Mouse (Mus musculus) brown adipose tissue, adult 24 weeks (tissue): ENCODE measurements around the gene Pde1a. TPM values are rescaled to one million over a fixed set of nuclear protein-coding genes. Genes with fewer than 3 reads are reported as not detected.

Experiments
- H3K27ac ChIP-seq: fragments of 200-500 bp; replicated peaks from 2 replicates; pipeline ENCODE4 v1.5.1; 2012; ENCODE audit warnings: low read depth, mild to moderate bottlenecking, low read length
- H3K4me1 ChIP-seq: fragments of 200-500 bp; 2 replicates; pipeline ENCODE4 v1.6.1; 2012; ENCODE audit warnings: low read length, mixed read lengths; ENCODE audit not compliant: control insufficient read depth, insufficient read depth, insufficient read length
- H3K4me3 ChIP-seq: fragments of 200-500 bp; 2 replicates; pipeline ENCODE4 v1.5.1; 2012; ENCODE audit warnings: low read depth, mild to moderate bottlenecking, low read length, moderate library complexity; ENCODE audit not compliant: insufficient read depth
- polyA plus RNA-seq: library from polyadenylated mRNA; stranded (reverse); fragments of >200 nt; gene quantifications from 2 replicates; pipeline ENCODE4 v1.2.4, GENCODE M21; 2012; ENCODE audit not compliant: missing spikeins, insufficient read depth, insufficient read length

Gene Pde1a
- polyA plus RNA-seq, 1 experiment: 32.2 TPM

DNA sequence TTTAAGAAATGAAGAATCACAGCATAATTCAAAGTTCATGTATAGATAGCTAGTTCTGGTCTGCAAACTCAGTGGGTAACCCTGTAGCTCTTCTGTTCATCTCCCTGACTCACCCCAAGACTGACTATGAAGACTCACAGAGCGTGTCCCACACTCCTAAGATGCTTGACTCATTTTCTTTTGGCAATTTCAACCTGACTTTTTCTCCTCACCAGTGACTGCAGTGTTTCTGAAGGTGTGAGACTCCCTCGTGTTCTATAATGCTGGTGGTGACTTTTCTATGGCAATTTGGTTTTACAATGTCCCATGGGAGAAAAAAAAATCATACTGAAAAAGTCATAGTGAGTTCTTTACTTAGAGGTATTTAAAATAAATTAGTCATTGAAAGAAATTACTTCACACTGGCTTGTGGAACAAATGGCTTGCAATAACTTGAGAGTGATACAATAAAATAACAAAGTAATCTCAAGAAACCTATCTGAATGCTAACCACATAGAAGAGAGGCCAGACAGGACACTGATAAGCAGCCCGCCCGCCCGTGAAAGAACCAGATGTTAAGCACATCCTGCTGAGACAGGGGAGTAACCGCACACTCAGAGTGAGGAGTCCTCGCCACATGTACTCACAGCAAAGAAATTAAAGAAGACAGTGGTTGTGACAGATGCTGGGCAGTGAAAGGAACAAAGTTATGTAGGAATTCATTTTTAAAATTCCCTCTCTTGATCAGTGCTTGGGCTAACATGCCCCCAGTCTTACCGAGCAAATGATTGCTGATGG, 183.2 kb downstream of the Pde1a start:
- Histone ChIP-seq H3K27ac (no peak overlapping the region), H3K4me1 (no peaks in the 10 kb centered on the region)

DNA sequence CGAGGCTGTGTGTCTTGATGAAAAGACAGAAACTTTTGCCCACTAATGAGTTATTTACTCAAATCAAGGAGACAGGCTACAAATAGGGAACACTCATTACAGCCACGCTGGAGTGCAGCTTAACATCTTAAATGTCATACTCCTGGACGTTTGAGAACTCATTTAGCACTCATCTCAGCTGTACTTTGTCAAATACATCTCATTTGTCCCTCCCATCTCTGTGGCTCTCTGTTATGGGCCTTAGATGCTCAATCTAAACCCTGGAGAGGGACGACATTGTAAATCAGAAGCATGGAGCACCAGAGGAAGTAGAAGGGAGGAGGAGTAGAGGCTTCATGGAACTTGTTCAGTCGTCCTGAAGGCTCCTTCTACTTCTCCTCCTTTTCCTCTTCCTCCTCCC, 194.6 kb downstream of the Pde1a start:
- no peaks in the 10 kb centered on the region for H3K4me1 ChIP-seq
- no peak overlapping the region for H3K27ac ChIP-seq
- no peak overlapping the region for H3K4me3 ChIP-seq

More for the DNA sequence above, 183.2 kb downstream of the Pde1a start:
- H3K4me3 ChIP-seq: no peak overlapping the region

GRCm38 (mm10) chr2:79922356-79922755, 206.9 kb downstream of the Pde1a start:
- Histone ChIP-seq H3K27ac (no peak overlapping the region), H3K4me1 (no peaks in the 10 kb centered on the region), H3K4me3 (no peak overlapping the region)

GRCm38 (mm10) chr2:79921375-79921774, 207.9 kb downstream of the Pde1a start:
- Histone ChIP-seq H3K27ac (no peak overlapping the region), H3K4me1 (no peaks in the 10 kb centered on the region), H3K4me3 (no peak overlapping the region)

DNA sequence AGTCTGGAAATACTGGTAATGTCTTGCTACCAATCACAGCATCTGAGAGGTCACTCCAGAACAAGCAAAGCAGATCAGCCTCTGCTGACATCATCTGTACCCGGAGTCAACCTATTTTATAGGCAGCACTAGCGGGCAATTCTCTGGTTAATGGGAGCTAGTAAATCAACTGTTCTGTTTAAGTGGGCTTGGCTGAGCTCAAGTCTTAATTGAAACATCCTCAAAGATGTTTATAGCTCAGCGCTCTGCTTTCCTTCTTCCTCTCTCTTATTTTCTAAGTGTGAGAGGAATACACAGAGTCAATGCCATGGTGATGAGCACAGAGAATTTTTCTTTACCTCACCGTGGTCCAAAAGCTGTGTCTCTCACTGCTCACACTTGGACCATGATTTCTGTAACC, 208.8 kb downstream of the Pde1a start:
- no peak overlapping the region for H3K27ac ChIP-seq
- no peaks in the 10 kb centered on the region for H3K4me1 ChIP-seq
- no peak overlapping the region for H3K4me3 ChIP-seq

GRCm38 (mm10) chr2:79901841-79902510, 227.3 kb downstream of the Pde1a start:
- no peak overlapping the region for H3K27ac ChIP-seq
- no peak overlapping the region for H3K4me3 ChIP-seq
- H3K4me1 ChIP-seq: no peaks in the 10 kb centered on the region

DNA sequence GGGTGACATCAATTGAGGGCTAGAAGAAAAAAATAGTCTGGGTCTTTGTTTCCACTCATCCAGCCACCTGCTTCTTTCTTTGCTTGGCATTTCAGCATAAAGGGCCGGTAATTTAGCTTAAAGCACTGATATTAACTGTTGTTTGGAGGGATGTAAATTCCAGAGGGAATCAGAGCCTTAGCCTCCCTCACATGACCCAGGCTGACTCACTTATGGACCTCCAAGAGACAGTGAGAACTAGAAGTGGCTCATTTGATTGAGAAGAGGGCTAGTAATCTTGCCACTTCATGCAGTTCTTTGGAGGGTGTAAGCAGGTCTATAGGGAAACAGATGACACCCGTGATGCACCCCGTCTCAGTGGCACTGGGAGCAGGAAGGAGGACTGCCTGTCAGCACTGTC, 230.7 kb downstream of the Pde1a start:
- H3K4me1 ChIP-seq: no peaks in the 10 kb centered on the region
- no peak overlapping the region for H3K27ac ChIP-seq
- no peak overlapping the region for H3K4me3 ChIP-seq

- Histone ChIP-seq H3K27ac (no peak overlapping the region), H3K4me3 (no peak overlapping the region), H3K4me1 (no peaks in the 10 kb centered on the region)
These were observed 236.4 kb downstream of the Pde1a start for GRCm38 (mm10) chr2:79892829-79893228.

- no peak overlapping the region for H3K4me3 ChIP-seq
These were observed 237.3 kb downstream of the Pde1a start for GRCm38 (mm10) chr2:79891760-79892570.

GRCm38 (mm10) chr2:79890726-79891125, 238.5 kb downstream of the Pde1a start:
- Histone ChIP-seq H3K4me3 (no peak overlapping the region), H3K27ac (no peak overlapping the region), H3K4me1 (no peaks in the 10 kb centered on the region)

More at GRCm38 (mm10) chr2:79891760-79892570, 237.3 kb downstream of the Pde1a start:
- Histone ChIP-seq H3K27ac (no peak overlapping the region), H3K4me1 (no peaks in the 10 kb centered on the region)

DNA sequence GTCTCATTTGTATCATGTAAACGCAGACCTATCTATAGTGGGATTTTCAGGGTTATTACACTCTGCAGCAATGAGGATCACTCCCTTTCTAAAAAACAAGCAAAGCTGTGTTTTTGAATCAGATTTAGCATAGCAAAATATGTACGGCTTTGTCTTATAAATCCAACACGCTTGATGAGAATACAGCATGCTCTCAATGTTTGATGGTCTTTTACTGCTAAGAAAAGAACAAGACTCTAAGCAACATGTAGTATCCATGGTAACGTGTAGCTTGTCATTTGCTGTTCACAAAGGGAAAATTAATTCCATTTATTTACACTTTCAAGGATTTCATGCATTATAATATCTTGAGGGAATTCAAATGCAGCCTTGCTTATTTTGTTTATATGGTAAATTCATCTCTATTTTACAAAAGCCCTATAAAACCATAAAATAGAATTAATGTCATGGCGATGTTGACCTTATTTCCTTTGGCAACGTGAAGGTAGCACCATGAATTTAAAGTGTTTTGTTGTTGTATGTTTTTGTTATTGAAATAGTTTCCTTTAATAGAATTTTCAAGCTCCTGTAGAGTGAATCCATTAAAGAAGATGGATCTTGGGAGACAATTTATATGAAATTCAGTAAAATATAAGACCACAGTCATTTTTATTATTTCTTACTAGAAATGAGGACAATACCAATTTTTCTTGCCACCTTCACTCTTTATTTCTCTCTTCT, 245.5 kb downstream of the Pde1a start:
- Histone ChIP-seq H3K27ac (no peak overlapping the region), H3K4me3 (no peak overlapping the region), H3K4me1 (no peaks in the 10 kb centered on the region)

- Histone ChIP-seq H3K27ac (no peak overlapping the region), H3K4me3 (no peak overlapping the region), H3K4me1 (no peaks in the 10 kb centered on the region)
These were observed 246.0 kb downstream of the Pde1a start for GRCm38 (mm10) chr2:79883210-79883609.

DNA sequence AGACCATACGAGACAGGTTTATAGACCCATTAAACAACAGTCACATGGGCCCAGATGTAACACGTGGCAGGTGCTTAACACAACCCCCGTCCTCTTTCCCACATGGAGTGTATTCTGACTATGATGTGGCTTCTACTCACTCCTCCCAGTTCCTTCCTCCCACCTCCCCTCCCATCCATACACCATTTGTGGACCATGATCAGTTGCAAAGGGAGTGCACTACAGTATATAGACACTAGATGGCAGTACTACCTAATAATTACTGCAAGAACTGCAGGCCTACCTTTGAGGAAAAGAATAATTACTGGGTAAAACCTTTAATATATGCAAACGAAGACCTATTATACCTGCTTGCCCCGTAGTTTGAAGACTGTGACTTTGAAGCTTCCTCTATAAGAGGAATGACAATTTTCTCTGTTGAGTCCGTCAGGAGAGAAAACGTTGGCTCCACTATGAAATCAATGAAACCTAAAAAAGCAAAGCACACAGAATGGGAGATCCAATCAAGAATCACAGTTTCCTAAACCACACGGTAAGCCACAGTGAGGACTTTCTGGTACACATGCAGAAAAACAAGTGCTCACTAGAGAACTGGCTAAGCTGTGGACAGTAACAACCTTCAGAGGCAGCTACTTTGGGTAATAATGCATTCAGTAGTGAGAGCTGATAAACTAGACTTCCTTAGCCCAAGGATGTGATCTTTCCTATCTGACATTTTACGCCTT, 263.8 kb downstream of the Pde1a start:
- H3K4me3 ChIP-seq: no peak overlapping the region

GRCm38 (mm10) chr2:79856874-79857273, 272.4 kb downstream of the Pde1a start:
- H3K4me3 ChIP-seq: no peak overlapping the region
- no peaks in the 10 kb centered on the region for H3K4me1 ChIP-seq
- no peak overlapping the region for H3K27ac ChIP-seq

More for the DNA sequence above, 263.8 kb downstream of the Pde1a start:
- H3K4me1 ChIP-seq: no peaks in the 10 kb centered on the region
- no peak overlapping the region for H3K27ac ChIP-seq
